Mouse (Mus musculus): ENCODE measurements around the gene Apoa1.

GRCm38 (mm10) chr9:46268343-46268873 is 40.0 kb downstream of the Apoa1 start, which contains the start of gene Apoa5:
- TF ChIP-seq CTCF (IDR thresholded peaks at IDR 0.05; ENCODE audit: insufficient read depth, low read depth, low read length) (no peak), POLR2A (IDR thresholded peaks at IDR 0.05; ENCODE audit: insufficient read depth, low read depth, low read length) (no peak)

All from olfactory bulb, adult 2 months (tissue).